ENCODE assay signal across 41 mouse cellular contexts in the genomic region with DNA sequence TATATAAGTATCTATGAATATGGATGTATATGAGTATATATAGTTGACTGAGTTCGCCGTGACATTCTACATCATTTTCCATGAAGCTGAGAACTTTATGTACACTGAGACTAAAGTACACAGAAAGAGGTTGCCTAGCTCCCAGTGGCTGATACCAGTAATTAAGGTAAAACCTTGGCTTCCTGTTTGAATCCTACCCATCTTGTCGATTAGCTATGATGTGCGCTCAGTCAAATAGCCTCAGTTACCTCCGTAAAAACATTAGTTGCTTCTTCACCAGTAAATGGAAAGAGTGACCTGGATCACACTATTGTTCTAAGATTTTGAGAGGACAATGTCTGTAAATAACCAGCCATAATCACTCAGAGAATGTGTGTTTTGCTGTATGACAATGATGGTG. TPM values are rescaled to one million over a fixed set of nuclear protein-coding genes. Genes with fewer than 3 reads are reported as not detected.
"Had no signal": no experiment of that assay in that cellular context is flagged by ENCODE, and none has a peak within 500 bp of the region (broad histone marks: within the 10 kb centered on the region; RNA-seq: fewer than 3 reads in every experiment).

No protein-coding gene starts in this region.

- H3K4me3 ChIP-seq: heart, embryonic 10.5 days; heart, embryonic 12.5 days; heart, embryonic 13.5 days; heart, embryonic 15.5 days; hindbrain, embryonic 10.5 days; hindbrain, embryonic 12.5 days; hindbrain, embryonic 13.5 days; hindbrain, embryonic 15.5 days; intestine, embryonic 15.5 days; kidney, embryonic 15.5 days; layer of hippocampus, adult 2 months; left cerebral cortex, adult 2 months had no signal

- H3K4me2 ChIP-seq: heart, embryonic 11.5 days; heart, embryonic 12.5 days; heart, embryonic 13.5 days; heart, embryonic 15.5 days; hindbrain, embryonic 12.5 days; hindbrain, embryonic 13.5 days; hindbrain, embryonic 14.5 days; hindbrain, embryonic 15.5 days; intestine, embryonic 15.5 days; kidney, embryonic 15.5 days had no signal

- H3K36me3 ChIP-seq: heart, embryonic 10.5 days; heart, embryonic 12.5 days; heart, embryonic 13.5 days; heart, embryonic 15.5 days; hindbrain, embryonic 10.5 days; hindbrain, embryonic 12.5 days; hindbrain, embryonic 13.5 days; hindbrain, embryonic 15.5 days; intestine, embryonic 15.5 days; kidney, embryonic 15.5 days had no signal

- H3K27me3 ChIP-seq: heart, embryonic 12.5 days; heart, embryonic 13.5 days; heart, embryonic 15.5 days; hindbrain, embryonic 12.5 days; hindbrain, embryonic 13.5 days; hindbrain, embryonic 15.5 days; intestine, embryonic 15.5 days; kidney, embryonic 15.5 days had no signal

- DNase-seq: heart, postnatal 10 days; heart, postnatal 14 days; heart, postnatal 36 days; heart, postnatal 4 days; kidney, adult 11 months; kidney, adult 18-20 months; kidney, adult 2 months; kidney, adult 8-10 months; kidney, postnatal 10 days; kidney, postnatal 14 days; kidney, postnatal 25 days; kidney, postnatal 36 days; kidney, postnatal 4 days; layer of hippocampus, adult 9-11 months; layer of hippocampus, postnatal 36 days had no signal

RNA-seq across cellular contexts. Expression of a gene that starts 47.3 kb away (rescaled TPM):
- polyA plus RNA-seq: heart, embryonic 10.5 days; heart, embryonic 11.5 days; heart, embryonic 12.5 days; heart, embryonic 13.5 days; heart, embryonic 14.5 days; heart, embryonic 15.5 days; heart, embryonic 16.5 days; heart, postnatal 0 days; hindbrain, embryonic 10.5 days; hindbrain, embryonic 11.5 days; hindbrain, embryonic 12.5 days; hindbrain, embryonic 13.5 days; hindbrain, embryonic 14.5 days; hindbrain, embryonic 15.5 days; hindbrain, embryonic 16.5 days; hindbrain, postnatal 0 days; intestine, embryonic 14.5 days; intestine, embryonic 15.5 days; intestine, embryonic 16.5 days; intestine, postnatal 0 days; kidney, adult 2 months; kidney, embryonic 14.5 days; kidney, embryonic 15.5 days; kidney, embryonic 16.5 days; kidney, postnatal 0 days had no signal
